Mouse (Mus musculus) thymus, adult 2 months (tissue): Measurements from ENCODE around the gene Hpd.

Source experiments
- CTCF ChIP-seq: fragments of 200-500 bp; IDR thresholded peaks from 2 replicates; pipeline ENCODE4 v1.5.1; 2012; ENCODE audit warnings: mild to moderate bottlenecking, control low read depth, low read length, moderate library complexity, borderline replicate concordance; ENCODE audit not compliant: control insufficient read depth, poor library complexity, insufficient read depth; ENCODE audit errors: extremely low read depth
- POLR2A ChIP-seq: fragments of 200-500 bp; IDR thresholded peaks from 2 replicates; pipeline ENCODE4 v1.6.1; 2012; ENCODE audit warnings: mild to moderate bottlenecking, low read length, control low read depth, moderate library complexity; ENCODE audit not compliant: control insufficient read depth, poor library complexity, insufficient read depth; ENCODE audit errors: extremely low read depth

GRCm38 (mm10) chr5:123155425-123155824 lies 27.1 kb downstream of the Hpd start:
- no peak for TF ChIP-seq CTCF
- no peak for TF ChIP-seq POLR2A
